Mouse (Mus musculus): Measurements from ENCODE around the gene Ern1.
"Not testable (repeated sequence)": the region's sequence is repeated elsewhere in the genome, so short reads cannot be mapped to it uniquely, and the experiment has no call there.

Gene Ern1

DNA sequence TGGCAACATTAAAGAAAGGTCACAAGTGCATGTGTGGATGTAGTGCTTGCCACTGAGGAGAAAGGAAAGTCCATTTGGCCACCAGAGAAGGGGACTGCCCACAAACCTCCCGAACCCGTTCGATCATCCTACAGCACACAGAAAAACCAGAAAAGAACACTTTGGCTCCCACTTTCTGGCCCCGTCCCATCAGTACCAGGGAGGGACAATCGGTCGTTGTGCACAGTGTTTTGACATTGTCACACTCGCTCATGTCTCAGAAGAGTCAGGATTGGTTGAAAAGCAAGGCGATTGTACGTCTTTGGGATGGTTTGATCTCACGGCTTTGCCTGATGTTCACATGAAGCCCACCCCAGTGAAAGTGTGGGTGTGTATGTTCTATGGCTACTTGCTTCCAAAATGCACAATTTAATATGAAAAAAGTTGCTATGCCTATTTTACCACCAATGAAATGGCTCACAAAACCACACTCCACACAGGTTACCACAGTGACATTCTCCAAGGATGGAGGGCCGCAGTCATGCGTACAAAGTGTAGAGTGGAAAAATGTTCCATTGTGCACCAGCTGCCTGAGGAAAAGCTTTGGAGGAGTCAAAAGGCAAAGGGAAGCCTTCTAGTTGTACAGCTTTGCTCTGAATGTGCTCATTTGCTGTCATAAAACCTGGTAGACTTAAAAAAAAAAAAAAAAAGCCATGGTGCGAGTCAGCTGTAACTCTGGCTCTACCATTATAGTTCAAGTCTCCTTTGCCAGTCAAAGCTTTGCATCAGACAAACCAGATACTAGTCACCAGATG, 15.2 kb upstream of the Ern1 start:
- no peak for DNase-seq (ENCODE audit: low spot score in 2 of 2)

GRCm38 (mm10) chr11:106502159-106502505, 14.5 kb upstream of the Ern1 start:
- no peak for DNase-seq (ENCODE audit: low spot score in 2 of 2)

GRCm38 (mm10) chr11:106501308-106502158, 13.9 kb upstream of the Ern1 start:
- DNase-seq (ENCODE audit: low spot score in 2 of 2): peak; percentile 12 to 24

GRCm38 (mm10) chr11:106500393-106501307, 13.0 kb upstream of the Ern1 start:
- DNase-seq (ENCODE audit: low spot score in 2 of 2): peak; percentile 83 to 85

GRCm38 (mm10) chr11:106498739-106499379, 11.2 kb upstream of the Ern1 start:
- no peak for DNase-seq (ENCODE audit: low spot score in 2 of 2)

DNA sequence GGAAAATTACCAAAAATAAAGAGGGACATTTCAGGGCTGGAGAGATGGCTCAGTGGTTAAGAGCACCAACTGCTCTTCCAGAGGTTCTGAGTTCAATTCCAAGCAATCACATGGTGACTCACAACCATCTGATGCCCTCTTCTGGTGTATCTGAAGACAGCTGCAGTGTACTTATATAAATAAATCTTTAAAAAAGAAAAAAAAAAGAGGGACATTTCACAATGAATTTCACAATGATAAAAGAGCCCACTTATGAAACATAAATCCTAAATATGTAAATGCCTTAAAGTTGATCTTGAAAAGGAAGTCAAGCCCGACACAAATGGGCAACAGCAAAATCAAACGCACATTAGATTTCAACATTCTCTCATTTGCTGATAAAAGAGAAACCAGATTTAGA, 10.3 kb upstream of the Ern1 start:
- DNase-seq (ENCODE audit: low spot score in 2 of 2): no peak

GRCm38 (mm10) chr11:106497009-106497408, 9.4 kb upstream of the Ern1 start:
- DNase-seq (ENCODE audit: low spot score in 2 of 2): not testable (repeated sequence)

DNA sequence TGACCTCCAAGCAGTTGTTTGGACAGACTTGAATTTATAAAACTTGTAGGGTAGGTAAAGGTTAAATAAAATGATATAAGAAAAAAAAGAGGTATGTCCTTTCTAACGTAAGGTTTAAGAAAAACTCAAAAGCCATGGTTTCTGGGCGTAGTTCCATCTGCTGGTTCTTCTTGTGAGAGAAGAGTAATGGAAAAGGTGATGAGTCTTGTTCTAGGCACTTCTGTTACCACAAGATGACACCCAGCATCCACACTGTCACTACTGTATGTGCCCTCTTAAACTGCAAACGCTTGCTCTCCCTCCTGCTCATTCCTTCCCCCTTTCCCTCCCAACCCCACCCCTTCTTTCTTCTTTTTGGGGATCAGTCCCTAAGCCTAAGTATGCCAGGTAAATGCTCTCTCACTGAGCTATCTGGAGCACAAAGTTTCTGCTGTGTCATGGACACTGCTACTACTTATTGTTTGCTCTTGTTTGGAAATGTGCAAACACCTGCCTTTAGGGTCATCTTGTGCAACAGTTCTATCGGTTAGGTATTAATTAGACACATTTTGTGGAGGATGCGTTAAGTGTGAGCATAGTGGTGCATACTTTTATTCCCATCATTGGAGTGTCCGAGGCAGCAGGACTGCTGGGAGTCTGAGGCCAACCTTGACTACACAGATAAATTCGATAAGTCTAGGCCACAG, 5.5 kb upstream of the Ern1 start:
- DNase-seq (ENCODE audit: low spot score in 2 of 2): no peak

DNA sequence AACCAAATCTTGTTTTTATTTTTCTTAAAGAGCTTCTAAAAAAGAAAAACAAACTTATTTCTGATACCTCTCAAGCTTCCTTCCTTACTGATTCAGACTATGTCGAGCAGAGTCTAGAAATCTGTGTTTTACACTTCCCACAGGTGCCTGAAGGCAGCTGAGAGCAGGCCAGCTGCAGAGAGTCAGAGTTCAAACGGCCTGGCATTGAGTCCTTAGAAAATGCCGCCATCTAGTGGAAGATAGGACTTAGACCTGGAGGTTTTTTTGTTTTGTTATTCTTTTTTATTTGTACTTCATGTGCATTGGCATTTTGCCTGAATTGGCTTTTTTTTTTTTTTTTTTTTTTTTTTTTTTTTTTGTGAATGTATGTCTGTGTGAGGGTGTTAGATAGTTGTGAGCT, 3.7 kb upstream of the Ern1 start:
- peak in 1 of 2 experiments; percentile 18 for DNase-seq (ENCODE audit: low spot score in 2 of 2)

- DNase-seq (ENCODE audit: low spot score in 2 of 2): not testable (repeated sequence)
Measured at GRCm38 (mm10) chr11:106490600-106490999, 2.9 kb upstream of the Ern1 start.

DNA sequence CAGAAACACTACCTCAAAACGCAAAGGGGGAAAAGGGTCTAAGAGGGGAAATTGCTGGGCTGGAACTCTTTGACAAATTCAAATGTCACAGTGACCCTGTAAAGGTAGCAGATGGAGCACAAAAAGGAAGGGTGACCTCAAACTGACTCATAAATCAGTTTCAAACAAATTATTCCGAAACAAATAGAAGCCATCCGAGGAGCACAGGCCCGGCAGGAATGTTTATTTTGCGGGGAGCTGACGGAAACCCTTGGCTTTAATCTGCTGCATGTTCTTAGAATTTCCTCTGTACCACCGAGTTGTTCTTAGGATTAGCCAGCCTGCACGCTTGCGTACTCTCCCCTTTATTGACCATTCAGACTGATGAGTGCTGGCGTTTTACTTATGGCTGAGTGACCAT, 2.4 kb upstream of the Ern1 start:
- no peak for DNase-seq (ENCODE audit: low spot score in 2 of 2)

GRCm38 (mm10) chr11:106489036-106489693, 1.5 kb upstream of the Ern1 start:
- no peak for DNase-seq (ENCODE audit: low spot score in 2 of 2)

GRCm38 (mm10) chr11:106488126-106488561, 492 bp upstream of the Ern1 start:
- no peak for DNase-seq (ENCODE audit: low spot score in 2 of 2)

- DNase-seq (ENCODE audit: low spot score in 2 of 2): peak; percentile 19 to 37
Measured at GRCm38 (mm10) chr11:106486866-106487732, 553 bp downstream of the Ern1 start.

GRCm38 (mm10) chr11:106486042-106486865, 1.4 kb downstream of the Ern1 start:
- no peak for DNase-seq (ENCODE audit: low spot score in 2 of 2)

- no peak for DNase-seq (ENCODE audit: low spot score in 2 of 2)
Measured at GRCm38 (mm10) chr11:106485611-106486010, 2.0 kb downstream of the Ern1 start.

DNA sequence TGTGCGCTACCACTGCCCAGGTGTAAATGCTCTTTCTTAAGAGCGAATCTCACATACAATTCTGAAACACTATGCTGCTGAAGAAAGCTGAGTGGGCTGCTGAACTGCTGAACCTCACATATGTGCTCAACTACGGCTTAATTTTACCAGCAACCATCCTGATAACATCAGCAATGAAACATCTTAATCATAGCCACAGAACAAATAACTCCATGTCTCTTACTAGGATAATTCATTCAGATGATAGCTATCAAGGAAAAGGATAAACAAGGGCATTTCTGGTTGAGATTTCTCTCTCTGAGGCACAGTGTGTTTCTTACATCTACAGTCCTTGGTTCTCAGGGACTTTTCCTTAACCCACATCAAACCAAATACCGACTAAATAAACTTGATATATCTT, 2.8 kb downstream of the Ern1 start:
- DNase-seq (ENCODE audit: low spot score in 2 of 2): no peak

DNA sequence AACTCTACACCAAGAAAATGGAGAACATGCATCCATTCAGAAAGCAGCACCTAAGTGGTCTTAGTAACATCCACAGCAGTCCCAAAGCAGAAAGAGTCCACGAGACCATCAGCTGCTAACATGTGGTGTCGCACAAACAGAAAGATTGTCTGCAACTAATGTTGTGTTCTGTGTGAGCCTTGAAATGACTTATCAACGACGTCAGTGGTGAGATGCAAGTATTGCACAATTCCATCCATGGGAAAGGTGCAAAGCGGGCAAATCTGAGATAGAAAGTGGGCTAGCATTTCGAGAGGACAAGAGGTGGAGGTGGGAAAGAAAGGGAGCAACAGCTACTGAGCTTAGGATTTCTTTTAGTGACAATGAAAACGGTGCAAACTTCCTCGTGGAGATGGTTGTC, 4.8 kb downstream of the Ern1 start:
- DNase-seq (ENCODE audit: low spot score in 2 of 2): no peak

All from spleen, postnatal 14 days (tissue).